Mouse (Mus musculus): ENCODE measurements around the gene Cpne4.

DNA sequence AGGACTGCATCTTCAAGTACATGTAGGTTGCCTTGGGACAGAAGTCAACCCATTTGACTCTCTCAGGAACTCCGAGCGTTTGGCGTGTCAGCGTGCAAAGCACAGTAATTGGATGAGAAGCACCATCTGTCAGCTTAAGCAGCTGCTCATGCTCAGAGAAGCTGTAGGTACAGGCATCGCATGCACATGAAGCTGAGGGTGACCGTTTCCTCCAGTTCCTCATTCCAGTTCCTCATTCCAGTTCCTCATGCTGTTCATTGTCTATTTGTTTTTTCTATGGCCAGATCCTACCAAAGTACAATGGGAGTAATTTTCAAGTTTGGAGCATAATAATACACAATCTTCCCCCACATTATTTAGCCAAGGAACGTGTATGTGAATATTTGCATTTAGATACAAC lies 425.7 kb downstream of the Cpne4 start:
- TF ChIP-seq GATA1 (IDR thresholded peaks at IDR 0.05; ENCODE audit: borderline replicate concordance, low read length) (no peak), FLI1 (IDR thresholded peaks at IDR 0.05; ENCODE audit: low read length) (no peak)

Data from megakaryocyte, embryonic 14.5 days (primary cell).